Mouse (Mus musculus): Measurements from ENCODE around the gene Isoc2b.
"Not testable (repeated sequence)": the region's sequence is repeated elsewhere in the genome, so short reads cannot be mapped to it uniquely, and the experiment has no call there.

Gene Isoc2b

DNA sequence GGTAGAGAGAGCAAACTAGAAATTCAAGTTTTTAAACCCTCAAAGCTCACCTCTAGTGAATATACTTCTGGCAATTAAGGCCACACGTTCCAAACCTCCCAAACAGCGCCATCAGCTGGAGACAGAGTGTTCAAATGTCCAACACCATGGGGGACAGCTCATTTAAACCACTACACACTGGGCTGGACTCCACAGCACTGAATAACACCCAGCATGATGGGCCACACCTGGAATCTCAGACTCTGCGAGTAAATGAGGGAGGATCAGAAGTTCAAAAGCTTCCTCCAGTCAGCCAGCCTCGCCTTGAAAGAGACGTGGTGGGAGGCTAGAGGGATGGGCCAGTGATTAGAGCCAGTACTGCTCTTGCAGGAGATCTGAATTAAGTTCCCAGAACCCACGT, at the start of gene Isoc2b:
TSS of gene Isoc2b (minus strand) at position 126 of the 400 bp plus-strand sequence.
- no peak for DNase-seq (ENCODE audit: low spot score)

DNA sequence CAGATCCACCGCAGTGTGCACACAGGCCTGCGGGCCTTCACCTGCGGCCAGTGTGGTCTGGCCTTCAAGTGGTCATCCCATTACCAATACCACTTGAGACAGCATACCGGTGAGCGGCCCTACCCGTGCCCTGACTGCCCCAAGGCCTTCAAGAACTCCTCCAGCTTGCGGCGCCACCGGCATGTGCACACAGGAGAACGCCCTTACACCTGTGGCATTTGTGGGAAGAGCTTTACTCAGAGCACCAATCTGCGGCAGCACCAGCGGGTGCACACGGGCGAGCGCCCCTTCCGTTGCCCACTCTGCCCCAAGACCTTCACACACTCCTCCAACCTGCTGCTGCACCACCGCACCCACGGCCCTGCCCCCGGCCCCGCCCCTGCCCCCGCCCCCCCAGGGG, 49.0 kb upstream of the Isoc2b start:
- no peak for DNase-seq (ENCODE audit: low spot score)

DNA sequence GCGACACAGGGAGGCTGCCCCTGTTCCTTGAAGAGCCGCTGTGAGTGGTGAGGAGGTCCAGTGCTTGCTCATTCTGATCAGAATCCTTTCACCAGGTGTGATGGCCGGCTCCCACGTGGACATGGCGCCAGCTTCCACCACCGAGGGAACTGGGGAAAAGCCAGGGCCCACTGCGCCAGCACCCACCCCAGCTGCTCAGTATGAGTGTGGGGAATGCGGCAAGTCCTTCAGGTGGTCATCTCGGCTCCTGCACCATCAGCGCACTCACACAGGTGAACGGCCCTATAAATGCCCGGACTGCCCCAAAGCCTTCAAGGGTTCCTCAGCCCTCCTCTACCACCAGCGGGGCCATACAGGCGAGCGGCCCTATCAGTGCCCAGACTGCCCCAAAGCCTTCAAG, 48.6 kb upstream of the Isoc2b start:
- DNase-seq (ENCODE audit: low spot score): no peak

DNA sequence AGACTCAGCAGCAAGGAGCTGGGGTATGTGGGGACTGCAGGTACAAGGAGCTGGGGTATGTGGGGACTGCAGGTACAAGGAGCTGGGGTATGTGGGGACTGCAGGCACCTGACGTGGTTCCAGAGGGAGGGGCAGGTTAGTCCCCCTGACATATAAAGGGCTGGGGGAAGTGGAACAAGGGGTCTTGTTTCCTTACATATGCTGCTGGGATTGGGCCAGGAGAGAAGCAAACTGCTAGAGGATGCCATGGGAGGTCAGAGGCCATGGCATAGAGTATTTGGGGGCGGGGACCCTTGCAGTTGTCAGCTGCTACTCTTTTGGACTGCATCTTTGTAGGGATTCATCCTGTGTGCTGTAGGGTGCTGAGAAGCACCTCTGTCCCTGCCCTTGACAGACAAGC, 47.4 kb upstream of the Isoc2b start:
- DNase-seq (ENCODE audit: low spot score): no peak

DNA sequence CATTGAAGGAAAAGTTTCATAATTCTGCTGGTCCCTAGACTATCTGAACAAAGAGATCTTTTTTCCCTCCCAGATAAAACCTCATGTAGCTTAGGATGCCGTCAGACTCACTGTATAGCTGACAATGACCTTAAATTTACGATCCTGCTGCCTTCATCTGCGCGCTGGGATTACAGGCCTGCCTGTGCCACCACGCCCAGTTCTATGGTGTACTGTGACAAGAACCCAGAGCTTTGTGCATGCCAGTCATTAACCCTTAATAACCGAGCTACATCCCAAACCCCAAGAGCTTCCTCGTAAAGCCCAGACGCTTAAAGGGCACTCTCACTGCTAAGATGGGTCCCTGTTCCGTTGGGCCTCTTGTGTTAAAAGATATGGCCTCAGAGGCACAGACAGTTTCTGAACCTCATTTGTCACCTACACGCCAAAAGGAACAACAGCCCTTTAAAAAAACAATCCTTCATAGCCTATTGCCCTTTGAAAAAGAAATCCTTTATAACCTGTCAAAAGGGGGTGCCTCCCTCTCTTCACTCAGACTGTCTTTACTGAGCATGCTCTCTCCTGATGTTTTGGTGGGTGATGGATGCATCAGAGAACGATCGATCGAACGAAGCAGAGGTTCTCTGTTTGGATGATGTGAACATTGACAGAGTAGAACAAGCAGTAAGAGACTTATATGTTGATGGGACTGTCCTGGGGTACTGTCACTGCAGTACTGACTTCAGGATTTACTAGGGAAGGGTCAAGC, 45.8 kb upstream of the Isoc2b start:
- peak; percentile 42 for DNase-seq (ENCODE audit: low spot score)

DNA sequence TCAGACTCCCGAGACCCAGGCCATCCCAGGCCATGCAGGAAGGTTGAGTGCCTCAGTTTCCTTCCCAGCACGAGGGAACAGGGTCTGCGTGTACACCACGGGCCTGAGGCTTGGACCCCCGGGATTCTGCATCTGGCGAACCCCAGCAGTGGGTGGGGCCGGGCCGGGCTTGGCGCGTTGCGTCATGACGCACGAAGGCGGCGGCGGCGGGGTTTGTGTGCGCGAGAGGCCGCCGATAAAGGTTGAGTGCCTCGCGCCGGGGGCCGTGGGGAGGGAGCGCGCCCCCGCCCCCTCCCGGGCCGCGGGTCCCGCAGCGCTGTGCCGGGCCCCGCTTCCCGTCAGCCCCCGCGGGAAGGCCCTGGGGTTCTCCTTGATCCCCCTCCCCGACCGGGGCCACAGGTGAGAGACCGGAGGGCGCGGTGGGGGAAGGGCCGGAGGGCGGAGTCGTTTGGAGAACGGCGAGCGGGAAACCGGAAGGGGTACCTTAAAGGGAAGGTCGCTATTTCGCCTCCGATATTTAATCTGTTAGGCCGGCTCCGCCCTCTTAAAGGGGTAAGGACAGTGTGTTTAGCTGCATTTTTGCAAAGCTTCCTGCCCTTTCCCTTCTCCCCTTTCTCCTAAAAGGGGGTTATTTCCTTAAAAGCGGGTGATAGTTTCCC, 45.1 kb upstream of the Isoc2b start, which contains the start of gene Zfp628:
TSS of gene Zfp628 (plus strand) at position 211 of the 659 bp plus-strand sequence.
- DNase-seq (ENCODE audit: low spot score): peak; percentile 96

DNA sequence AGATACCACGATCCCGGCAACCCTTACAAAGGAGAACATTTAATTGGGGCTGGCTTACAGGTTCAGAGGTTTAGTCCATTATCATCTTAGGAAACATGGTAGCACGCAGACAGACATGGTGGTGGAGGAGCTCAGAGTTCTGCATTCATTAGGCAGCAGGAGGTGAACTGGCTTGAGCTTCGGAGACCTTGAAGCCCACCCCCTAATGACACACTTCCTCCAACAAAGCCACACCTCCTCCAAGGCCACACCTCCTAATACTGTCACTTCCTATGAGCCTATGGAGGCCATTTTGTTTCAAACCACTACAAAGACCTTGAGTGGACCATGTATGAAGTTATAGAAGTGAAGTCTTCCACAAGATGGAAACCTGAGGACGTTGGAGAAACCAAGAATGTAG, 42.2 kb upstream of the Isoc2b start:
- DNase-seq (ENCODE audit: low spot score): no peak

DNA sequence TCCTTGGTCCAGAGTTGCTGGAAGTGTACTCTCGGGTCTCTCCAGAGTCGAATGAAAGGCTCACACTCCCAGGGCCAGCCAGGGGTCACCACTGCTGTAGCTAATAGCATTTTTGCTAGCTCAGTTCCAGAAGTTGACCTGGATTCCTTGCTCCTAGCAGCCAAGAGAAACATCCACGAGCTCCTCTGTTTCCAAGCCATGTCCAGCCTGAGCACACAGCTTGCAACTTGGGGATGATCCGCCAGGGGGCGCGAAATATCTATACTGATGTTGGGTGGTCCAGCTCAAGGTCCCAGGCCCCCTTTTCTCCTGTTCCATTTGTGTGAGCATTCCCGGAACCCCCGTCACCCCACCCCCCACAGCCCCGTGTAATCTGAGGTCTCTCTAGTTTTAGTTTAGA, 41.5 kb upstream of the Isoc2b start:
- DNase-seq (ENCODE audit: low spot score): no peak

DNA sequence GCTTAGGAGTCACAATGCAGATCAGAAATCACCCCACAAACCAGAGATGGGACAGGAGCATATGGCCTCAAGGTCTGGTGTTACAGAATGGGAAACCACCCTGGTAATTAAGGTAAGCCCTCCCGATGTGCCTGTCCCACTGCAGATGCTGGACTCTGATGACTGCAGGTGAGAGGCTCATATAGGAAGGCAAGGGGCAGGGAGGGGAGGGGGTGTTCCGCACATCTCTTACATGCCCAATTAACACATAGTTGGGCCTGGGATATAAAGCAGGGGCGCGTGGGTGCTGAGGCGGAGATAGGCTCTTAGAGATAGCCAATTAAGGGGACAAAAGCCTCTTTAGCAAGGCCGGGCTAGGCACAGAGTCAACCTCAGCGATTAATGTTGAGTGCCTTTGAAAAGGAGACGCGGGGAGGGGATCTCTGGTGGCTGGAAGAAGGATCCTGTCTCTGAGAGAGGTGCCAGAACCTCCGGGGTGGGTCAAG, 36.5 kb upstream of the Isoc2b start, which contains the start of gene Gm36210:
TSS of gene Gm36210 (minus strand) at position 51 of the 485 bp plus-strand sequence.
- DNase-seq (ENCODE audit: low spot score): no peak

DNA sequence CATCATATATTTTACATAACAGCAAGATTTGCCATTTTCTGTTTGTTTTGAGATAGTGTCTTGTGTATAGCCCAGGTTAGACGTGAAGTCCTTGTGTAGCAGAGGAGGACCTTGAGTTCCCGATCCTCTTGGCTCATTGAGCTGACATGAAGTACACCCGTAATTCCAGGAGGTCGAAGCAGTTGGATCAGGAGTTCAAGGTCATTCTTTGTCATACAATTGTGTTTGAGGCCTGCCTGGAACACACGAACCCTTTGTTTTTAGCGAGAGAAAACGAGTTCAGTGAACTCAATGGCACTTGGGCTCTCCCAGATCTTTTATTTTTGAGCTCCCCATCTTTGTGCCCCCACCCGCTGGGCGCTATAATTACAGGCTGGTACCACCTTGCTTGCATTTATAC, 32.3 kb upstream of the Isoc2b start:
- DNase-seq (ENCODE audit: low spot score): no peak

DNA sequence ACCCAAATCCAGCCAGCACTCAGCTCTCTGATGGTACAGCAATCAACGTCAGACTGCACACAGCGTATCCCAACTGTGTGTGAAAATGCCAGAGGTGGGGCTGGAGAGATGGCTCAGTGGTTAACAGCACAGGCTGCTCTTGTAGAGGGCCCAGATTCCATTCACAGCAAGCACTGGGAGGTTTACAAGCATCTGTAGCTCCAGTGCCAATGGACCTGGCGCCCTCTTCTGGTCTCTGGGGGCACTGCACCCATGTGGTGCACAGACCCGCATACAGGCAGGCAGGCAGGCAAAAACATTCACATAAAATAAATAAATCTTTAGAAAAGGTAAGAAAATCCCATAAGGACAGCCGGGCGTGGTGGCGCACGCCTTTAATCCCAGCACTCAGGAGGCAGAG, 31.1 kb upstream of the Isoc2b start:
- no peak for DNase-seq (ENCODE audit: low spot score)

DNA sequence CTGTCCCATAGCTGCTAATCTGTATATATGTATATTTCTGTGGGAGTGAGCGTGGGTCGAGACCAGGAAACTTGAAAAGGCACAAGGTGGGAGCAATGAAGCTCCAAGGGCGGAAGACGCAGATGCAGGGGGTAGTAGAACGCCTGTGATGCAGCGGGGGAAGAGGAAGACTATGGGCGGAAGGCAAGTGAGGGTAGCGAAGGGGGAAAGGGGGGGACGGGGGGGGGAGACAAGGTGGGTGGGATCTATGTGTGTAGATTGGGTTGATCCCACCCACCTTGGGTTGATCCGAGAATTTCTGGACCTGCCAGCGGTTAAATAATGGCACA, 30.4 kb upstream of the Isoc2b start:
- DNase-seq (ENCODE audit: low spot score): no peak

DNA sequence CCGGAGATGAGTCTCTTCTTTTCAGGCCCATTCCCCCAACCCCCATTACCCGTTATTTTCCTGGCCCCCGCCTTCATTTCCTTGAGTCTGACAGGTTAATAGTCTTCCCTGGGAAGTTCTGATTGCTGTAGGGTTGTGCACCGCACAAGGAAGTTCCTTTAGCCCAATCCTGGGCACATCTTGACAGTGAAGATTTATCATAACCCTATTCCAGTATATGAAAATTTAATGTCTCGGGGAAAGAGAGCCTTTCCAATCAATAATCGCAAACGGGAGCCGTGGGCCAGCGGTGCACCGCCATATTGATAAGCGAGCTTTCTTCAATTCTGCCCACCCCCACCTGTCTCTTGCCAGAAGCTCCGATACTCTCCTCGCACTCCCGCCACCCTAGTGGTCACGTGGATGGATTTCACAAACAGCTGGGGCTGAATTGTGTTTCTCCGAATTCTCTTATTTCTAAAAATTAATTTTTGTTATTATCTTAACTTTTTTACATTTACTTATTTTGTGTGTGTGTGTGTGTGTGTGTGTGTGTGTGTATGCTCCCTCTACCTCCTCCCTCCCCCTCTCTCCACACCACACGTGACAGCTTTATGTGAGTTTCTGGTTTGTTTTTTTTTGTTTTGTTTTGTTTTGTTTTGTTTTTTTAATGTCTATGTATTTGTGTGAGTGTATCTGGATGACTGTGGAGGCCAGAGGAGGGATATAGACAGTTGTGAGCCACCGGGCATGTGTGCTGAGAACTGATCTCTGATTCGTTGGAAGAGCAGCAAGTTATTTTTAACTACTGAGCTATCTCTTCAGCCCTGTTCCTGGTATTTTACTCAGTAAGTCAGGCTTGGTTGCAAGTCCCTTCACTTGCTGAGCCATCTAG, 29.8 kb upstream of the Isoc2b start:
- DNase-seq (ENCODE audit: low spot score): no peak

DNA sequence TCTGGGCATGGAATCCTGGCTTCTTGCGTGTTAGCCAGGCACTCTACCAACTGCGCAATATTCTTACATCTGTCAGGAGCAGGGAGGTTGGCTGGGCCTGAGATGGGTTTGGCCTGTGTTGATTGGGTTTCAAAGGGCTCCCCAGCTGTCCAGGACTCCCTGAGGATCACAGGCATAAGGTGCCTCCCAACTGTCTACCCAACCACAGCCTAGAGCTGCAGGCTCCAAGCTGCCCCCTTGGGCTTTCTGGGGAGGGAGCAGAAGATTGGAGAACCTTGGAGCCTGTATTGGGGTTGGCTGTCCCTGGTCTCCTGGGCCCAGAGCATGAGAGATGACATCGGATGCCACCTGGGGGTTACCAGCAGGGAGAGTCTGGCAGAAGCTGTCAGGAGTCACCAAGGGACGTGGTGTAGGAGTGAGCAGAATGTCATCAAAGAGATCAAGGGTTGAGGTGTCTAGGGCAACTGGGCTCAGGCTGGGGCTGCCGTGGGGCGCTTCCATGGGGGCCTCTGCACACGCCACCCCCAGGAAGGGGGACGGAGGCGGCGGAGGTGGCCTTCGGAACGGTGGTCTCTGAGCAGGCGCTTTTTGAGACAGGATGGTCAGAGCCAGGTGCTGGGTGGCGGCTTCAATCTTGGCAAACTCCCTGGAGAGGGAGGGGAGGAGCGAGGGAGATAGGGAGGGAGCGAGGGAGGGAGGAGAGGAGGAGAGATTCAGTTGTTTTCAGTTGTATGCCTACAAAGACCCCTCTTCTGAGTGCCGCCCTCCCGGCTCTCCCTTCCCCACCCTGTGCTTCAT, 29.0 kb upstream of the Isoc2b start:
- no peak for DNase-seq (ENCODE audit: low spot score)

DNA sequence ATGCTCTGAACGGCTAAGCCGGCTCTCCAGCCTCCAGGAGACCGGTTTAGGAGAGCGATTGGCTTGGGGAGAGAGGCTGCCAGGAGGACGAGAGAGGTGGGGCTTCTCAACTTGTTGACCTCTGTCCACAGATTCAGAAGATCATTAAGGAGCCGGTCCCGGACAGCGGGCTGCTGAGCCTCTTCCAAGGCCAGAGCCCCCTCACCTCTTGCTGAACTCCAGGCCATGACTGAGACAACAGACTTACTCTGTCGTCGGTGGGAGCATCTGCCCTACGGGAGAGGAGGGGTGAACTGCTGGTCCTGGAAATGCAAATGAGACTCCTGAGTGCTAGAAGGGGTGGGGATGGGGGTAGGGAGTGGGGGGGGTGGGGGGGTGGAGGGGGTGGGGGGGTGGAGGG, 25.1 kb upstream of the Isoc2b start:
- no peak for DNase-seq (ENCODE audit: low spot score)

DNA sequence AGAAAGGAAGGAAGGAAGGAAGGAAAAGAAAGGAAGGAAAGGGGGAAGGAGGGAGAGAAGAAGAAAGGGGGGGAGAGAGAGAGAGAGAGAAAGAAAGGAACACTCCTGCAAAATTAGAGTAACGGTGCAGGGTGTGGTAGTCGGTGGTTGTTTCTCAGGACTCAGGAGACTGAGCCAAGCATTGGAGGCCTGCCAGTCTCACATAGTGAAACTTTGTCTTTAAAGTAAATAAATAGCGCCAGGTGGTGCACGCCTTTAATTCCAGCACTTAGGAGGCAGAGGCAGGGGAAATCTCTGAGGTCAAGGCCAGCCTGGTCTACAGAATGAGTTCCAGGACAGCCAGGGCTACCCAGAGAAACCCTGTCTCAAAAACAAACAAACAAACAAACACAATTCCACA, 16.6 kb upstream of the Isoc2b start:
- DNase-seq (ENCODE audit: low spot score): no peak

DNA sequence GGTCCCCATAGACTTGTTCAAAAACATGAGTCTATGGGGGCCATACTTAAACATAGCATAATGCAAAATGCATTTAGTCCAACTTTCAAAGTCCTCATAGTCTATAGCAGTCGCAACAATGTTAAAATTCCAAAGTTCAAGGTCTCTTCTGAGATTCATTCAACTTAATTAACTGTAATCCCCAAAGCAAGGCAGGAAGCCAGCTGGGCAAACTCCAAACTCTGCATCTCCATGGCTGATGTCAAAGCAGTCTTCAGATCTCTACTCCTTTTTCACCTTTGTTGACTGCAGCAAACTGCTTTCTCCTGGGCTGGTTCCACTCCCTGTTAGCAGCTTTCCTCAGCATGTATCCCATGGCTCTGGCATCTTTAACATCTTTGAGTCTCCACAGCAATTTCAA, 9.0 kb upstream of the Isoc2b start:
- not testable (repeated sequence) for DNase-seq (ENCODE audit: low spot score)

DNA sequence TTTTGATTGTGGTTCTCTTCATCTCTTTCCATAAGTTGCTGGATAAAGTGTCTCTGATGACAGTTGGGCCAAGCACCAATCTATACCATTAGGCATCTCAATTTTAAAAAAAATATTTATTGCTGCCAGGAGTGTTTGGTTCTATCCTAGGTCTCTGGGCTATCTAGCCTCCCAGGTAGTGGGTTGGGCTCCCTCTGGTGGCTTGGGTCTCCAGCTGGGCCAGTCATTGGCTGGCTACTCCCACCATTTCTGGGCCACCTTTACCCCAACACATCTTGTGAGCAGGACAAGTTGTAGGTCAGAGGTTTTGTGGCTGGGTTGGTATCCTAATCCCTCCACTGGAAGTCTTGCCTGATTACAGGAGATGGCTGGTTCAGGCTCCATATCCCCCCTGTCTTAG, 8.1 kb upstream of the Isoc2b start:
- DNase-seq (ENCODE audit: low spot score): no peak

DNA sequence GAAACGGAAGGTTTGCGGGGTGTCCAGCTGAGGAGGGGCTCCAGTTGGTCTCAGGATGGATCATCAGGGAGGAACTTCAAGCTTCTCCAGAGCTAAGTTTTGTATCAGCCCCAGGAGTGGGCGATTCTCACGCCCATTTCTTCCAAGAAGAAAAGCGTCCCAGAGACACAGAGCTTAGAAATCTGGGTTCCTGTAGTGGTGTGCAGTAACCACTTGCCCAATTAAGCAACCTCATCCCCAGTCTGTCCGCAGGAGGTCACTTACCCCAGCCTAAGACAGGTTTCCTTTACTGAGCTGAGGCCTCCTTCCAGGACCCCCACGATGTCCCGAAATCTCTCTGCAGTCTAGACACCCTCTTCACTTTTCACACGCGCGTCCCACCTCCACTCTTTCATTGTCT, 7.2 kb upstream of the Isoc2b start:
- DNase-seq (ENCODE audit: low spot score): no peak

DNA sequence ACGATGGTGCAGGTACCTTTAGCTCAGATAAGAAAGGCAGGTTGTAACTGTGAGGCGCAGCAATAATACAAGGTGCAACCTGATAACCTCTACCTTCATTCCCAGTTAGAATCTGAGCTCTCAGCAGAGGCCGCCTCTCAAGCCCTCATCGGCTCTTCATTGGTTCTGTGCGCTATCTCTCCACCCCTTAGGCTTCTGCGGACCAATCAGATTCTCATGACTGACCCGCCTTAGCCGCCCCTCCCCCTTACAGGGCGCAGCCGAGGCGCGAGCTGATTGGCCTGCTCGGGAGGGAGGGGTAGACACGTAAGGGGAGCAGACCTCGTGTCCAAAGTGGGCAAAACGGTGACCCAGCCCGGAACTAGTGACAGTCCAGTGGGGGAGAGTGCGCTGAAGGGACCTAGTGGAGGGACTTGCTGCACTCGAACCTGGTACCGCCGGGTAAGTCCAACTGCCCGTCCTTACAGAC, 6.7 kb upstream of the Isoc2b start, which contains the start of gene Isoc2a:
TSS of gene Isoc2a (plus strand) at position 401 of the 469 bp plus-strand sequence.
- peak; percentile 76 for DNase-seq (ENCODE audit: low spot score)

DNA sequence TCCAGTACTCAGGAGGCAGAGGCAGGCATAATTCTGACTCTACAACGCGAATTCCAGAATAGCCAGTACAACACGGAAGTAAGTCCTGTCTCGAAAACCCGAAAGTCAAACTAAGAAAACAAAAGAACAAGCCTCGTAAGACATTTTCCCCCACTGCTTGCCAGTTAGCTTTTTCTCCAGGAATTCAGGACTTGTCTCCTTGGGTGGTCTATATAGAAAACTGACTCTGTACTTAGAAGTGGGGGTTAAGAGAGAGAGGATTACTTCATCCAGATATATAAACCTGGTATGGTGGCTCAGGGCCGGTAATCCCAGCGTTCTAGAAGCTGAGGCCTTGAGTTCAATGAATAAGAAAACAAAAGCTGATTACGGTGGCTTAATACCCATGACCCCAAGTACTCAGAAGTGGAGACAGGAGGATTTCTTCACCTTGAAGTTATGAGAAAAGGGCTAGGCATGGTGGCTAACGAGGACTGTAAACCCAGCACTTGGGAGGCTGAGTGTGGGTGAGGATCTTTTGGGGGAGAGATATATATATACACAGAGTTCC, 3.4 kb downstream of the Isoc2b start:
- DNase-seq (ENCODE audit: low spot score): no peak
